Mouse (Mus musculus) lung, postnatal 0 days (tissue): ENCODE measurements at regions not wholly inside any gene's neighbourhood (a gene's known extent, or its start where the extent isn't known, plus 50 kb on each side); places are given as distances from the start of the nearest gene placed in this dataset.

ENCODE experiments used
- ATAC-seq: fragments of 200-750 bp; cut with Nextera tagmentation; 2 replicates; pipeline ENCODE4 v1.8.0; 2017; ENCODE audit warnings: moderate library complexity
- DNase-seq: peaks from one replicate; pipeline ENCODE4 v3.0.0-alpha.2; 2016; ENCODE audit warnings: low spot score
- H3K27ac ChIP-seq: fragments of 300-500 bp; sonication (generic); 2 replicates; pipeline ENCODE4 v1.5.1; 2014; ENCODE audit warnings: antibody characterized with exemption, mild to moderate bottlenecking, low read length, mixed read lengths
- H3K27me3 ChIP-seq: fragments of 300-500 bp; sonication (generic); replicated peaks from 2 replicates; pipeline ENCODE4 v1.6.1; 2014; ENCODE audit warnings: low read length, mixed read lengths; ENCODE audit not compliant: insufficient read depth
- H3K36me3 ChIP-seq: fragments of 300-500 bp; sonication (generic); 2 replicates; pipeline ENCODE4 v1.6.1; 2014; ENCODE audit warnings: low read length, mixed read lengths; ENCODE audit not compliant: insufficient read depth
- H3K4me1 ChIP-seq: fragments of 300-500 bp; sonication (generic); 2 replicates; pipeline ENCODE4 v1.6.1; 2014; ENCODE audit warnings: antibody characterized with exemption, low read depth, low read length, mixed read lengths; ENCODE audit not compliant: insufficient read depth
- H3K4me2 ChIP-seq: fragments of 300-500 bp; sonication (generic); replicated peaks from 2 replicates; pipeline ENCODE4 v1.6.1; 2014; ENCODE audit warnings: low read depth, mild to moderate bottlenecking, low read length, moderate library complexity, mixed read lengths
- H3K4me3 ChIP-seq: fragments of 300-500 bp; sonication (generic); 2 replicates; pipeline ENCODE4 v1.5.1; 2014; ENCODE audit warnings: low read depth, low read length
- H3K9ac ChIP-seq: fragments of 300-500 bp; sonication (generic); replicated peaks from 2 replicates; pipeline ENCODE4 v1.6.1; 2014; ENCODE audit warnings: low read depth, mild to moderate bottlenecking
- H3K9me3 ChIP-seq: fragments of 300-500 bp; sonication (generic); 2 replicates; pipeline ENCODE4 v1.6.1; 2016; ENCODE audit warnings: low read length, mixed read lengths
- CTCF ChIP-seq: IDR thresholded peaks from 2 replicates; pipeline ENCODE4 v1.5.1; 2016; ENCODE audit warnings: antibody characterized with exemption, mild to moderate bottlenecking
- EP300 ChIP-seq: IDR thresholded peaks from 2 replicates; pipeline ENCODE4 v1.6.1; 2016; ENCODE audit warnings: antibody characterized with exemption, mild to moderate bottlenecking, control low read depth
- WGBS: fragments of 180-500 bp; shearing (Covaris S2); extraction: QIAGEN DNeasy Blood & Tissue Kit; methylation state at CpG from one replicate; pipeline ENCODE4 v1.1.7; 2014; 5-methylcytosine and 5-hydroxymethylcytosine counted together

DNA sequence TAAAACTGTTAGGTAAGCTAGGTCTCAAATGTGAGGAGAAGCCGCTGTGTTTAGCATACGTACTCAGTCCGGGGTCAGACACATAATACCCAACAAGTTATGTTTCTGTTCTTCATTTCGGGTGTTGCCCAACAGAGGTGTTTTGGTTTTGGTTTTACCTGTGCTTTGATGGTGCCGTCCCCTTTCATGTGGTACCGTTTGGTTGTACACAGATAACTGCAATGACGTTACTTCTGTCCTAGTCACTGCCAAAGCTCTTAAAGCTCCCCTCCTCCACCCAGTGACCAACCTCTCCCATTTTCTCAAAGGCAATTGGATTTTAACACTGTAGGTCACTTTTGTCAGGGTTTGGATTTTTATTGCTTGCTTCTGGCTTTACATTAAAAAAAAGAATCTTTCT lies 102.1 kb upstream of the Rap1b start:
- Histone ChIP-seq H3K9me3 (no peaks in the 10 kb centered on the region), H3K4me1 (no peaks in the 10 kb centered on the region), H3K36me3 (no peaks in the 10 kb centered on the region), H3K27me3 (no peaks in the 10 kb centered on the region), H3K4me3 (no peak overlapping the region), H3K9ac (no peak overlapping the region), H3K4me2 (no peak overlapping the region), H3K27ac (no peak overlapping the region)
- TF ChIP-seq EP300 (no peak), CTCF (no peak)
- ATAC-seq (no peak), DNase-seq (no peak)
- 78% methylated on average over 7 of the region's 7 CpGs for WGBS

DNA sequence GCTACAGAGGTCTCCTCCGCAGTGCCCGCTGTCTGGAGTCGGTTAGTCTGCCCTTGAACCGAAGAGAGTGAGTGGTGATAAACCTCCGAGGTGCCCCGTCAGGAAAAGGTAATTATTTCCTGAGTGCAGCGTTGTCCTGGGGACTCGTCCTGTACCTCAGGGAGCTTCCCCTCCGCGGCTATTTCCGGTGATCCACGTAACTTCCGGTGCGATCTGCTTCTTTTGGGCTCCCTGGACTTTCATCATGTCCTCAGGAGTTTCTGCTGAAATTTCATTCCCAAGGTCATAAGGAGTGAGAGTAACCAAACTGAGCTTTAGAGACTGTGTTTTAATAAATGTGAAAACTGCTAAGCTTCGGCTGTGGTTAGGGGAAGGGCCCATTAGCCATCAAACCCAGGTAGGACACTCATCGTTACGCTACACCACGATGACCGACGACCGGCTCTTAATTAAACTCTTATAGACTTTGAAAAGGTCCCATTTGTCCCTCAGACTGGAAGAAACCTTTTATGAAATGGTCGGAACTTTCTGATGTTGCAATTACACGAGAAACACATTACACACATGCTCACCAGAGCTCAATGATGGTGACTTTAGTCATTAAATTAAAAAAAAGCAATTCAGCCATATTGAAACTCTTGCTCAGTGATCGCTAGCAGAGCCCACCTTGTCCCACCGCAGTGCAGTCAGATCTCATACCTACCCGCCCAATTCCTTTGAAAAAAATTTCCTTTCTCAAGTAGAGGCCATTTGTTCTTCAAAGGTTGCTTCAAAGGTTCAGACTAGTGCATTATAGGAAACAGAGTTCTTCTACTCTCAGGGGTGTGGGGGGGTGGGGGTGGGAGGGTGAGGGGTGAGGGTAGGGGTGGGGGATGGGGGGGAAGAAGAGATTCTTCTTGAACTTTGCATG lies 106.5 kb upstream of the Rap1b start:
- Histone ChIP-seq H3K36me3 (no peaks in the 10 kb centered on the region), H3K4me1 (peaks cover 5% of the 10 kb centered on the region; the same call in 1 of the 2 replicates), H3K4me2 (no peak overlapping the region; the same call in 1 of the 2 replicates), H3K9ac (no peak overlapping the region), H3K27me3 (no peaks in the 10 kb centered on the region), H3K9me3 (no peaks in the 10 kb centered on the region), H3K27ac (0 out of 2 replicates have a peak overlapping the region, but pooled peaks have one; percentile 20), H3K4me3 (no peak overlapping the region)
- ATAC-seq (no peak), DNase-seq (peak; percentile 10)
- 72% methylated on average over 26 of the region's 26 CpGs for WGBS
- TF ChIP-seq EP300 = no peak
- no peak for TF ChIP-seq CTCF

GRCm38 (mm10) chr10:117953026-117953711 lies 107.3 kb upstream of the Rap1b start:
- peak overlapping the region; percentile 20; the same call in 1 of the 2 replicates for H3K27ac ChIP-seq
- H3K36me3 ChIP-seq = no peaks in the 10 kb centered on the region
- no peak overlapping the region for H3K9ac ChIP-seq
- peaks cover 5% of the 10 kb centered on the region; the same call in 1 of the 2 replicates for H3K4me1 ChIP-seq
- no peak overlapping the region for H3K4me2 ChIP-seq
- ATAC-seq (peak; percentile 16; the same call in 1 of the 2 replicates), DNase-seq (peak; percentile 43)
- TF ChIP-seq EP300 = no peak
- WGBS = 25% methylated on average over 12 of the region's 12 CpGs
- H3K27me3 ChIP-seq = no peaks in the 10 kb centered on the region
- no peaks in the 10 kb centered on the region for H3K9me3 ChIP-seq
- H3K4me3 ChIP-seq = no peak overlapping the region

GRCm38 (mm10) chr10:117956174-117956950 lies 110.5 kb upstream of the Rap1b start:
- ATAC-seq = 0 out of 2 replicates have a peak, but pooled peaks have one; percentile 15

DNA sequence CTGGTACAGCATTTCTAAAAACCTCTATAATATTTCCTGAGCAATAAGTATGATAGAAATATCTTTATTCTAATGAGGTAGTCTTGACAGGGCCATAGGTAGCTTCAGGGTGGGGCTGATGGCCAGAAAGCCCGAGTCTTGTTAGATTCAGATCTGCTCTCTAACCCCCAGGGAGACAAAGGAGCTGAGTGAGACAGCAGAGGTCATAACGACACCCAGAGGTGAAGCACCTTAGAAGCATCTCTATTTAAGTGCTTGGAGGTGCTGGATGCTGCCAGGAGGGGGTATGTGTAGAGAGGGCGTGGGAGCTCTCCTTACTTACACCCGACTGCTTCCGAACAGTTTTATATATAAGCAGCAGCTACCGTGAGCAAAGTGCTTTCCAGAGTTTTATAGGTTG lies 128.9 kb upstream of the Rap1b start:
- H3K4me3 ChIP-seq = no peak overlapping the region
- H3K36me3 ChIP-seq = no peaks in the 10 kb centered on the region
- ATAC-seq (no peak), DNase-seq (no peak)
- H3K9ac ChIP-seq = no peak overlapping the region
- H3K9me3 ChIP-seq = no peaks in the 10 kb centered on the region
- H3K27ac ChIP-seq = no peak overlapping the region
- TF ChIP-seq CTCF = no peak
- TF ChIP-seq EP300 = no peak
- H3K4me1 ChIP-seq = no peaks in the 10 kb centered on the region
- no peak overlapping the region for H3K4me2 ChIP-seq
- no peaks in the 10 kb centered on the region for H3K27me3 ChIP-seq
- whole genome bisulfite sequencing = 67% methylated on average over 6 of the region's 6 CpGs

More at GRCm38 (mm10) chr10:117956174-117956950, 110.5 kb upstream of the Rap1b start:
- TF ChIP-seq EP300 (no peak), CTCF (no peak)
- DNase-seq = no peak
- H3K9ac ChIP-seq = no peak overlapping the region
- no peak overlapping the region for H3K4me3 ChIP-seq
- no peak overlapping the region for H3K4me2 ChIP-seq
- H3K27ac ChIP-seq = no peak overlapping the region
- H3K36me3 ChIP-seq = no peaks in the 10 kb centered on the region
- H3K4me1 ChIP-seq = peaks cover 5% of the 10 kb centered on the region; the same call in 1 of the 2 replicates
- 61% methylated on average over 17 of the region's 17 CpGs for WGBS
- H3K27me3 ChIP-seq = no peaks in the 10 kb centered on the region
- no peaks in the 10 kb centered on the region for H3K9me3 ChIP-seq

- Histone ChIP-seq H3K4me1 (no peaks in the 10 kb centered on the region), H3K36me3 (no peaks in the 10 kb centered on the region), H3K9ac (no peak overlapping the region), H3K4me2 (no peak overlapping the region), H3K9me3 (no peaks in the 10 kb centered on the region), H3K4me3 (no peak overlapping the region), H3K27ac (no peak overlapping the region), H3K27me3 (no peaks in the 10 kb centered on the region)
- 68% methylated on average over 1 of the region's 1 CpGs for WGBS
- no peak for TF ChIP-seq CTCF
- ATAC-seq = no peak
- no peak for DNase-seq
These were observed 129.6 kb upstream of the Rap1b start for GRCm38 (mm10) chr10:117975467-117975866.
